Mouse (Mus musculus) right cerebral cortex, adult 18-20 months (tissue): ENCODE measurements around the gene Nacc1.

Experiments
- DNase-seq: peaks from one replicate; pipeline ENCODE4 v3.0.0; 2022; ENCODE audit warnings: mixed read lengths

The Nacc1 gene

DNA sequence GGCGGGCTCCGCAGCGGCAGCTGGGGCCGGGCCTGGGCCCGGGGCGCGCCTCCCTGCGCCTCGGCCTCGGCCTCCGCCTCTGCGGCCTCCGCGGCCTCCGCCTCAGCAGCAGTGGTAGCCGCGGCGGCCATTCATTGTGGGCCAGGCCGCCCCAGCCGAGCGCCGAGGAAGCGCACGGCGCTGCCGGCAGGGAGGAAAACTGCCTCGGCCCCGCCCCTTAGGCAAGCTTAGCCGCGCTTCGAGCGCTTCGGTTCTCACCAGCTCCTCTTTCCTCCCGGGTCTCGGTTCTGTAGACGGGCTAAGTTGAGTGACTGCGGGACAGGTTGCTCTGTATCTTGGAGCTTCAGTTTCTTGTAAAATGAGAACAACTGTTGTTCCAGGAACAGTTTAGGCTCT, at the start of gene Nacc1:
Gene Nacc1 (minus strand): TSS at position 158 of the 396 bp plus-strand sequence.
- DNase-seq = peak; percentile 91

DNA sequence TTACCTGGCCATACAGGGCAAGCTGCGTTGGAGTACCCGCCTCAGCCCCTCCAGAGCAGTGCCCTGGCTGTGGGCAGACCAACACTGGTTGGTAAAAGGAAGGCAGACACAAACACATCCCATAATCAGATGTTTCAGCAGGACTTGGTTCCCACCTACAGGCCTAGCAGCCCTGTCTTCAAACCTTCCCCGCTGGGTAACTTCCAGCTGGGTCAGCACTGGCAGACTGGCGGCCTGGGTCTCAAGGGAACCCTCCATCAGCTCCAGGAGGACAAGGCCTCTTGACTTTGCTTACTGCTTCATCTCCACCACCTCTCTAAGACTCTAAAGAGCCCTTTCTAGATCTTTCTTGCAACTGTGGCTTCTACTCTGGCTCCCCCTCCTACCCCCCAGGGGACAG, 48.9 kb upstream of the Nacc1 start:
- DNase-seq = no peak

DNA sequence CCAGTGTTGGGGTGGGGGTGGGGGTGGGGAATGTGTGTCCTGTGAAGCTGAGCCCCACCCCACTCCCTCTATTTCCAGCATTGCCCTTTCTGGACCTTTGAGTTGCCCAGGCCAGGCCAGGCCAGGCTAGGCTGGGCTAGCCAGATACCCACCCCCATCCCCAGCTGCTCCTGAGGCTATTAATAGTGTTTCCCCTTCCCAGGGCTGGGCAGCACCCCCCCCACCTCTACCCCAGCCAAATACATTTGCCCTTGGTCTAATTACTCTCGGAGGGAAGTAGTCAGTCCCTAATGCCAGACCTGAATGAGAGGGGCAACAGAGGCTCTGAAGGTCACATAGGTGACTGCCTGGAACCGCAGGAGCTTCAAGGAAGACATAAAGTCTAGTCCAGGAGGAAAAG, 47.9 kb upstream of the Nacc1 start:
- no peak for DNase-seq

DNA sequence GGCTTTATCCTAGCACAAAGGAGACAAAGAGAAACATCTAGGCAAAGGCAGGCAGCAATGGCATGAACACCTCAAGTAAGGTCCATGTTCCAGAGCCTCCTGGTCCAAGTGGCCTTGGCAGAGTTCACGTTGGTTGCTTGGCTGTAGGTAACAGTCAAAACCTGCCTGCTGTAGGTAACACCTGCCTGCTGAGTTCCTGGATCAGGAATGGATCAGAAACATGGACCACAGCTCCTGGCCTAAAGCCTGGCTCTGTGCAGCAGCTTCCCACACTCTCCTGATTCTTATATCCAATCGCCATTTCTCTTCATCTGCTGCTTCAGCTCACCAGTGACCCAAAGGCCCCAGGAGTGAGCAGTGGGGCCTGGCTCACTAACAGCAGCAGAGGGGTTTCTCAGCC, 47.0 kb upstream of the Nacc1 start:
- no peak for DNase-seq

DNA sequence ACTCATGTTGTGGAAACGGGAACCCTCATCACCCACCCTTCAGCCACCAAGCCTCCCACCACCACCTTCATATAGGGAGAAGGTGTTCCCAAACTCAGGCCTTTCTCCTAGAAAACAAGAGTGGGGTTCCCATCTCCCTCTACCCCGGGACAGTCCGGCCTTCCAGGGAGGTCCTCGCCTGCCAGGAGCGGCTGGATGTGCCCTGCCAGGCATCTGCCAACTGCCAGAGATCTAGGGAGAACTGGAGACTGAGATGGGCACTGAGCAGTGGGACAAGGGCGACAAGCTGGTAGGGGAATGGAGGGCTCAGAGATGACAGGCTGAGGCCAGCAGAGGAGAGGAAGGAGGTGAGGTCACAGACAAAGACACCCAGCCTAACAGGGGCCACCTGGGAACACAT, 46.3 kb upstream of the Nacc1 start:
- DNase-seq = no peak

DNA sequence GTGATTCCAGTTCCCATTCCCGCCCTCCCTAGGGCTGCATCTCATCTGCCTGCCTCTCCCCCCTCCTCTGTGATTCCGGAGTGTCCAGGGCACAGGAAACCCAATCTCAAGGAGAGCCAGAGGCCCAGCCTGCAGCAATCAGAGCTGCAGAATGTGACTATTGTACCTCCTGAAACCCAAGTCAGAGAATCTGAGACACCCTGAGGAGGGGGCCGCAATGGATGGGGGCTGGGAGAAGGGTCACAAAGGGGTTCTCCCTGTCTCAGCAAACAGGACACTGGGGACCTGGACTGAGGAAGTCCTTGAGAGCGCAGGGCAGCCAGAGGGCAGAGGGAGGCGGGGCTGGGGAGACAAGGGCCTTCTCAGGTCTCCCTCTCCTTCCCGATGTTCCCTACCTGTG, 45.3 kb upstream of the Nacc1 start:
- DNase-seq = no peak

DNA sequence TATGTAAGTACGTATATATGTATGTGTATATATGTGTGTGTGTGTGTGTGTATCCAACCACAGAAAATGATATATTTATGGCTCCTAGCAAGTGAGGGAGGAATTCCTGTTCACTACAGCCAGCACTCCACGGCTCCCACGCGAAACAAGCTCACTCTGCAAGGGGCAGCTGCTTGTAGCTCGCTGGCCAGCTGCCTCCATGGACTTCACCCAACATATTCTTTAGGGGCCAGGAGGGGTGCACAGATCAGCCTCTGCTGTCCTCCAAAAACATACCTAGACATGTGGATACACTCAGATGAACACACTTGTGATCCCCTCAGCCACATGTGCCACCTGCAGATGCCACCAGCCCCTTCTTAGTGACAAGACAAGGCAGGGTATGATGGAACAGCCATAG, 44.9 kb upstream of the Nacc1 start:
- DNase-seq = peak; percentile 66

DNA sequence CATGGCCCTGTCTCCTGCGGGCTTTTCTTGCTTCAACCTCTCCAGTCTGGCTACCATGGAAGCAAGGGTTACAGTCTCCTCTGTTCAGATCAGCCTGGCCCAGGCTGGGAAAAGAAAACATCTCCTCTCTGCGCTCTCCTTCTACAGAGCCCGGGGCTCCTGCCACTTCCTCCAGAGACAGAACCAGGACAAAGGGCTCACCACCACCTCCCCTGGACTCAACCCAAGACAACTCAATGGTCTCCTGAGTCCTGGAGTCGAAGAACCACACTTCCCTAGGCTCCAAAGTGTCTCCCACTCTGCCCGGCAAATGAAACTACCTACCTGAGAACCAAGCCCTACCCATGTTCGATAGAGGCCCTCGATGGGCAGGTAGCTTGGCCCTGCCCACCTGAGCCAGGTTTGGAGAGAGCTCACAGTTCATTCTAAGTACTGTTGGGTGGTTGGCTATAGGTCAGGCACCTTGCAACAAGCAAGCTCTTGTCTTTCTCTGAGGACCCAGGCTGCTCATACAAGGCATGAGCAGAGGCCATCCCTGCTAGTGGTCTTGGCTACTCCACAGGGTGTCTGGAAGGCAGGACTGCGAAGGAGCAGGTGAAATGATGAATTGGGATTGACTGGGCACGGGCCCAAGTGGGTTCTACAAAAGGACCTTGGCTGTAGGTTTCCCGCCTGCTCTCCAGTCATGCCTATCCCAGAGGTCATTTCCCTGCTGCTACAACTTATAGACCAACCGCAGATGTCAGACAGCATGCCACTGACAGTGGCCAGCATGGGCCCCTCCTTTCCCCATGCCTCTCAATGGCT, 43.9 kb upstream of the Nacc1 start:
- DNase-seq = no peak

DNA sequence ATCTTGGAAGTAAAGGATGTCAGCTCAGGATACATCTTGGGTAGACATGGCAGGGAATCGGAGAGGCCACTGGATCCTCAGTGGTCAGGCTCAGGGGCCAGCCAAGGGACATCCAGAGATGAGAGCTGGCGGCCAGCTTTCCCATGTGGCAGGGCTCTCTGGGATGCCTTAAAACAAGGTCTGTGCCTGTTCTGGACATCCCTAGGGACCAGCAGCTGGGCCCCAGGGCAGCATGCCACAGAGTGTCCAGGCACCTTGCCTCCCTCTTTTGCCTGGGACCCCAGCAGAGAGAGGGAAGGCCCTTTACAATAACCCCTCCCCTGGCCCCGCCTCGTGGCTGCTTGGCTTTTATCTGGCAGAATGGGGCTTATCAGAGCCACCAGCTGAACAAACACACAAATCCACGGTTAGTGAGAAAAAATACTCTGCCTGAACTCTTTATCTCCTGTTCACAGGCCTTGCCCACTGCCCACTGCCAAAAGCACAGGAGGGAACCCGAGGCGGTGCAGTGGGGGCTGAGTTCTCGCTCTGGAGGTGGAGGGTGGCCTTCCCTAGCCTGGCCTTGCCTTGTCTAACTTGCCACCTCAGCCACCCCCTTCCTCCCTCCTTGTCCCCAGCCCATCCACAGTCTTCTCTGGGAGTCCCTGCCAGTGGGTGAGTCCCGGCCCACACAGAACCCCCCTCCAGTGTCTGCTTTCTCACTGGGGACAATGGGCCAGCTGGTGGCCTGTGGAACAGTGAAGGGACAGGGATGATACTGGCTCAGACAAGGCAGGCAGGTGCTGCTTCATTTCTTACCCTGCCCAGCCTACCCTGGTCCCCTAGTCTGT, 43.1 kb upstream of the Nacc1 start:
- no peak for DNase-seq

DNA sequence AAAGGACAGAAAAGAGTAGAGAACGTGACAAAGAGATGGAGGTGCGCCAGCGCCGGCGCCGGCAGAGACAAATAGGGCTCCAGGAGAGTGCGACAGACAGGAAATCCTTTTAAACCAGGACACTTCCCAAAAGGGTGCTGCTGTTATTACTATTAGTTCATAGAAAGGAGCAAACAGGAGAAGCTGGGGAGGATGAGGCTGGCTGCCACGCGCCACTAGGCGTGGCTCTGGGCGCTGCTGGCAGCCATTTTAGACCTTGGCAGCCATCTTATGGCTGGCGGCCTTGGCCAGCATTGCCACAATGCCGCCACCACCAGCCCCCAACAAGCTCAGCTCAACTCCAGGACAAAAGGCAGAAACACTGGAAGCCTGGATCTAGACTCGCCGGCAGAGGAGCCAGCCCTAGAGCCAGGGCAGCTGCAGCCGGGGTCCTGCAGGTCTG, 42.3 kb upstream of the Nacc1 start:
- no peak for DNase-seq

DNA sequence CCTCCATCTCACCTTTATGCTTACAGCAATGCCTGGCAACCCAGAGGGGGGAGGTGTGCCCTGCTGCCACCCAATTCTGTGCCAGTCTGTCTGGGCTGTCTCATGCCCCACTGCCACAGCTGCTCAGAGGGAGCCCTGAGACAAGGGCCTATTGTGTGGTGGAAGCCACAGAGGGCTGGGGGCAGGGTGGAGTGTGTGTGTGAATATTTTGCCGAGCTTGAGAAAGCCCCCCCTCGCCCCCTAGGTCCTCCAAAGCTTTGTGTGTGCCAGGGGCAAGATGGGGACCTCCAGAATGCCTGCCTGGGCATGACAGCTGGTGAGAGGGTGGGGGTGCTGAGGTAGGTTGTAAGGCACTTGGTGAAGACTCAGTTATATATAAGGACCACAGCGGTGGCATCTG, 40.8 kb upstream of the Nacc1 start:
- no peak for DNase-seq

DNA sequence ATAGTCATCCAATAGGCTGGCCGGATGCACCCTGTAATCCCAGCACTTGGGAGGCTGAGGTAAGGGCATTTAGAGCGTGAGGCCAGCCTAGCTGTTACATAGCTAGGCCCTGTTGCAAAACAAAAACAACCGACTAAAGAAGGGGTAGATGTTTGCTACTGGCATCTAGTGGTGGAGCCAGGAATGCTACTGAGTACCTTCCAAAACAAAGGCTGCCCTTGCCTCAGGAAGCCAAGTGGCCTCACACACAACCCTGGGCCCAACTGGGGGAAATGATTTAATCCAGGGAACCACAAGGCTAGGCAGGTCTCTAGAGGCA, 38.2 kb upstream of the Nacc1 start:
- DNase-seq = no peak

DNA sequence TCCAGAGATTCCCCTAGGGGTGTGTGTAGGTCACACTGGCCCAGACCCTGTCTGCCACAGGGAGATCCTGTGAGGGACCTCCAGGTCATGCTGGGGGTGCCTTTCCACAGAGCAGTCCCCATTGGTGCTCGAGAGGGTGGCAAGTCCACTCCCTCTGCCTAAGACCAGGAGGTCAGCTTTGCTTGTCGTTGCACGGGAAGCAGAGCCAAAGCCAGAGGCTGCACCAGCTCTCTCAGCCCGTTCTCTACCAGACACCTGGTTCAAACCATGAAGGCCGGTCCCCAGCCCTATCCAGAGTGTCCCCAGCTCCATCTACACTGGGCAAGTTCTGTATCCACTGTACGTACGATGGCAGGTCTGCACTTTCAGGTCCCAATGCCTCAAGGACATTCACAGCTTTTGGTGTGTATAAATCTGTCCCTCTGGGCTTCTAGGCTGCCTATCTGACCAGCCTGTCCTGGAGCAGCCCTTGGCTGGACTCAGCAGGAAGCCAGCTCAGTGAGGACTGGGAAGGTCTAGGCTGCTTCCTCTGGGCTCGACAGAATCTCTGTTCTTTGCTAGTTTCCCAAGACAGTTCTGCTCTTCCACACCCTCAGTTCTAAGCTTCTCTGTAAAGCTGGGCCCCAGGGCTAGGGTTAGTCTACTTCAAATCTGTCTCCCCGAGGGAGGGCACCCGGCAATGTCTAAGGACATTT, 37.7 kb upstream of the Nacc1 start:
- DNase-seq = no peak

DNA sequence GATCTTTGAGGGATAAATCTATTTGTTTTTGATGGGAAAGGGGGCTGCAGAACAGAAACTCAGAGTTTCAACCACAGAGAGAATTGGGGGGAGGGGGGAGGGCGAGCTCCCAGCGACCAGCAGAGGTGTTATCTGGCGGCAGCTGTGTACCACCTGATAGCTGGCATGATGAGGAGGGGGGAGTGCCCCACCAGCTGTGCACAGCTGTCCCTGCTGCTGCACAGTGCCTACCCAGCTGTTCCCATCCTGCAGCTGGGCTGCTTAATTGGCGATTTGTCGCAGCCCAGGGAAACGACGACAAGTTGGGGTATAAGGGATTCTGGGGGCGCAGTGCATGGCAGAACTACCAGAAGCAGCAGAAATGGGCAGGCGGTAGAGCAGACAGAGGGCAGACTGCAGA, 37.0 kb upstream of the Nacc1 start:
- DNase-seq = no peak

DNA sequence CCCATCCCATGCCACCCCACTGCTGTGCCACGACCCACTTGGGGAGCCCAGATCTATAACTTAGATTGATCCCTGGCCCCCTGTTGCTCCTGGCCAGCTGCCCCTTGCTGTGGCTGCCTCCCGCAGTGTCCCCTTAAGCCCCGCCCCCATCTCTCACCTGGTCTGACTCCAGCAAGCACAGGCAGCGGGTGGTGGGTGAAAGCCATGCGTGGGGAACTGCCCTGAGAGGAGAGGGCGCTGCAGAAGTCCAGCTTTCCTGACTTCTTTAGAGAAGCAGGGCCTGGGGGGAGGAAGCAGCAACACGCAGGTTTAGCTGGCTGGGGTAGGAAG, 35.9 kb upstream of the Nacc1 start:
- no peak for DNase-seq

DNA sequence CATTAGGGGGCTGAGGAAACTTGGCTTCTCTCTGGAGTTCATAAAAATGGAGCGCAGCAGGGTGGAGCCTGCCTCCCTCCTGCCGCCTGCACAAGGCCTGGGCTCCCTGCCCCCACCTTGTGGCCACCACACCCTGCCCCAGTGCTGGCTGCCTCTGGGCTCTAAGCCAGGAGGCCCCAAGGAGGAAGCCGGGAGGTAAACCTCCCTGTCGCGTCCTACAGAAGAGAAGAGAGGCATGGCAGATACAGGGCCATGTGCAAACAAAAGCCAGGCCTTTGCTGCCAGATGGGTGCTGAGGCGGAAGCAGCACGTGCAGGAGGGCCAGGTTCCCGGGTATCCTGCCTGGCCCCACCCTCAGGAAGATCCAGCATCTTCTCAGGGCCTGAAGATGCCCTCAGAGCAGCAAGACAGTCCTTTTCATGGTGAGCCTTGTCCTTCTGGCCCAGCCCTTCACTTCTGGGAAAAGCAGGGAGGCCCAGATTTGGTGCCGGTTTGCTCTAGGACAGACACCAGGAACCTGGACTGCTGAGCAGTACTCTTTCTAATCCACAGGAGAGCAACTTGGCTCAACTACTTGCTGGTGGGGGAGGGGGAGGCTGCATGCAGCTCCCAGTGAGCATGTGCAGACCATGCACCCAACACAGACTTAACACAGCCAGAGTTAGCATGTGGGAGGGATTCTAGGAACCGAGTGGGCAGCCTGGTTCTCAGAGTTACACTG, 35.3 kb upstream of the Nacc1 start, which contains the start of gene G430095P16Rik:
Gene G430095P16Rik (plus strand): TSS at position 158 of the 721 bp plus-strand sequence.
- peak; percentile 75 for DNase-seq

DNA sequence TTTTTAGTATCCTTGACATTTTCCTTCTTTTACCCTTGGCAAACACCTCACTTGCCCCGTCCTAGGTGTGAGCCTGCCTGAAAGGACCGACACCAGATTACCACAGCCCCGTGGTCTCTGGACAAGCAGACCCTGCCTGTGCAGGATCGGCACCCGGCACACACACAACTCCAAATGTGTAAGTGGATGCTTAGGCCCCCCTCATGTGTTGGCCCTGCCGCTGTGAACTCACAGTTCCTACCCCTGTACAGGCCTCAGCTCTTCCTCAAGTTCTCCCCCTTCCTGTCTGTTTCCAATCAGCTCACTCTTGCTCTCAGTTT, 34.8 kb upstream of the Nacc1 start:
- no peak for DNase-seq

DNA sequence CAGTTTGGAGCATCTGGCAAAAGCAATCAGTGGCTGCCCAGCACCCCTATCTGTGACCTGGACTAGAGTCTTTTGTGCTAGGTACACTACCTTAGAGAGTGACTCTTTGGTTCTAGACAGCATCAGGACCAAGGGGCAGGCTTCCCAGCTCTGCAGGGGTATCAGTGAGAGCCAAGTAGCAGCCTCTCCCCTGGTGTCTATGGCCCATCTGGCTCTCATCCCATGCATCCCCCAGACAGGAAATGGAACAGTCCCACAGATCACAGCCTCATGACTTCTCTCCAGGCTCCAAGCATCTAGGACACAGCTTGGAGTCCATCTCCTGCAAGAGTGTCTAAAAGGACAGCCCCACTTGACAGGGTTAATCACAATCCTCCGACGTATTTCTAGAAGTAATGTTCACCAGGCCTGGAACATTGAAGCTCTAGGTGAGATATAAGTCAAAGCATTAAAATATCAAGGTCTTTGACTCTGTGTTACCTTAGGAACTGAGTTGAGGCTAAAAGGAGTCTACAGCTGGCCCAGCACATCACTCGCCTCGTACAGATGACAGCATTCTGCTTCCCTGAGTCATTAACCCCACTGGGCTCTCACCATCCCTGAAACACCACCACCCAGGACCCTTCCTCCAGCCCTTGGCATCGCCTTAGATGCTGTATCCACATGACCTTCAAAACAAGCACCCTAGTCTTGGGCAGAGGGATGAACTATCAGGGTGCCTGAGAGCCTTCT, 31.5 kb upstream of the Nacc1 start:
- no peak for DNase-seq

DNA sequence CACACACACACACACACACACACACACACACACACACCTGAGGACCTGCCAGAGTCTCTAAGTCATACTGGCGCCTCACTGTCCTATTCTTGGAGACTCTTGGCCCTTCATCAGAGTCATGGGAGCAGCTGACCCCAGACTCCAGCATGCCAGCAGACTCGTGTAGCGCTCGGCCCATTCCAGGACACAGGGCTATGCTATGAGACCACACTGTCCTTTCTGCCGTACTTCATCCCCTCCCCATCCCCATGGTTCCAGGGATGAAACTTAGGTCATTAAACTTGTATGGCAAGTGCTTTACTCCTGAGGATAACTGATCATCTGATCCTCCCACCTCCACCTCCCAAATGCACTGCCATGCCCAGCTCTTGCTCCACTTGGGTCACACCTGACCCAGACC, 30.8 kb upstream of the Nacc1 start:
- DNase-seq = no peak

DNA sequence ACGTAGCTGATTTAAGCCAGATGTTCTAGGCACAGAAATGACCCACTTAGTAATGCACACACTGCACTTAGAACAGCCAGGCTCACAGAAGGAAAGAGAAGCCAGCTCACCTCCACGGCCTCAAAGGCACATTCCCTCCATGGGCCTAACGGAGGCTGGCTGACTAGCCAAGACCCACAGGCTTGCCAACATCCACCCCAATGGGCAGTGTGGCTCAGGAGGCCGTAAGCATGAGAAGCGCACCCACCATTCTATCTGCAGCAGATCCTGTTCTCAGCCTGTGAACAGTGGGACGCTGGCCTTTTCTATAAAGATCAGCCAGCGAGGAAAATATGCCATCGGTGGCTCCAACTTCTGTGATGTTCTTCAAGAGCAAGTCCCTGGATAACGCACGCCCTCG, 29.1 kb upstream of the Nacc1 start:
- no peak for DNase-seq

DNA sequence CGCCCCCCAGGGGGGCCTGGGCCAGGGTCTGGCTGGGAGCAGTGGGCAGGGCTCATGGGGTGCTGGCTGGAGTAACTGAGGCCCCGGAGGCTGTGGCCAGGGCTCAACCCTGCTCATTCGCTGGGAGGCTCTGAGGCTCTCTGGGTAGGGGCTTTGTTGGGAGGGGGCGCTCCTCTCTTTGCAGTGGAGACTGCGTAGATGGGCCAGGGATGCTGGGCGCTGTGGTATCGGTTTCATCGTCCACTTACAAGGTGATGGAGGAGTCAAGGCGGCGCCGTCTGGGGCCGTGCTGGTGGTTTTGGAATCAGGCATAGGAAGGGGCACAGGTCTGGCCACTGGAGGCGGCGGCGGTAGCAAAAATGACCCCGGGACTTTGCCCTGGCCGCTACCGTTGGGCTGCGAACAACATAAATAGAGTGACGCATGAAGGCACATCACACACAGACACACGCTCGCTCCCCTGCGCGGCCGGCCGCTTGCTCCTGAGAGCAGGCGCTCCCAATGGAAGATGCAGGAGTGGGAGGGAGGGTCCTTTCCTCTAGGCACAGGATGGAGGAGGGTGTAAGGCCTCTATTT, 28.3 kb upstream of the Nacc1 start:
- no peak for DNase-seq

DNA sequence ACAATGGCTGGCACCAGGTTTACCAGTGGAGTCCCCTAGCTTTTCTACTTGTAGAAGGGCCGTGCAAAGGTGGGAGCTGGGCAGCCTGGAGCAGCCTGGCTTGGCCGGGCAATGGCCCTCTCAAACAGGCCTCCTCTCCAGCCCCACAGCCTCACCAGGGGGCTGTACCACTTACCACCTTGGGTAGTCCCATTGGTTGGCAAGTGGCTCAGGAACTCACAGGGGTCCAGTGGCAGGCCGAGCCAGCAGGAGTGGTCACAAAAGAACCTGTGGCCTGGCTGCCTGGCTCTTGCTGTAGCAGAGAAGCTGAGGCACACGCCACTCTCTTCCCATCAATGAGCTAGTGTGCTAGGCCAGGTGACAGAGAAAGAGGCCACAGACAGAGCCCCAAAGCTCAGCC, 26.5 kb upstream of the Nacc1 start:
- DNase-seq = no peak
